ENCODE assay signal across 15 mouse cellular contexts in the genomic region with DNA sequence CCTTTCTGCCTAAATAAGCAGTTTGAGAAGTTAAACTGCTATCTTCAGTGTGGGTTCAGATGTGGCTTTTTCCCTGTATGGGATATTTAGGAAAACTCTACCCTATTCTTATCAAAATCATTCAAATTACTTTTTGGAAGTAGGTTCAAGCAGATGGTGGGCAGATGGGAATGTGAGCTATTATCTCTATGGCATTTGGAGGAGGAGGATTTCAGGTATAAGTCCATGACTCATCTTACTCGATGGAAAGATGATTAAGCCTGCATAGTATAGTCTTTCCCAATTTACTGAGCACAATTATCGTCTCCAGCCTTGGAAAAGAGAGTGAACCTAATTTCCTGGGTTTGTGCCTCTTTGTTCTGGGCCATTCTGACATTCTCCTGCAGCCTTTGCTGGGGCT.
A peak's percentile ranks its signal among the peaks of the same experiment; 100 is the strongest.
DNase-seq lines count a peak whose midpoint lies in the region.
"Had no signal": no experiment of that assay in that cellular context is flagged by ENCODE, and none has a peak within 500 bp of the region (broad histone marks: within the 10 kb centered on the region; RNA-seq: fewer than 3 reads in every experiment).

No protein-coding gene starts in this region.

- DNase-seq in layer of hippocampus, adult 11-12 months (ENCODE audit: low spot score): peak; percentile 8
- DNase-seq in layer of hippocampus, postnatal 10 days (ENCODE audit: low spot score in 2 of 2): no peak
- DNase-seq in left cerebral cortex, postnatal 25 days (ENCODE audit: low spot score in 2 of 2): peak; percentile 6 to 65
- DNase-seq in left cerebral cortex, adult 11 months (ENCODE audit: low spot score): no peak
- peak; percentile 20 for DNase-seq in 3T3-L1 (ENCODE audit: low read depth, low spot score)
- DNase-seq in layer of hippocampus, adult 9-11 months: peak; percentile 19
- DNase-seq in spleen, postnatal 4 days (ENCODE audit: low spot score in 2 of 2): no peak
- DNase-seq: adrenal gland, adult 2 months; adrenal gland, postnatal 25 days; cerebellum, adult 2 months; cerebellum, postnatal 10 days; gastrocnemius, postnatal 10 days; heart, adult 18-20 months; heart, postnatal 10 days; heart, postnatal 4 days had no signal

- intact Hi-C loops in left cerebral cortex, postnatal 25 days (cut with DNase I): loop anchor here (10.0 kb wide), 1 partner anchor 251 kb away; no protein-coding TSS in a partner anchor

Comparison
In these comparisons a context has a peak if more than half of its experiments do, and no peak if none do; other contexts are left out.
1. DNase-seq: peak in layer of hippocampus, adult 11-12 months (single experiment), left cerebral cortex, postnatal 25 days (2 of 2), 3T3-L1 (single experiment) and layer of hippocampus, adult 9-11 months (single experiment); none in layer of hippocampus, postnatal 10 days (0 of 2), left cerebral cortex, adult 11 months (single experiment) and spleen, postnatal 4 days (0 of 2).